Mouse (Mus musculus) layer of hippocampus, postnatal 14 days (tissue): ENCODE measurements around the gene Serpina3m. TPM values are rescaled to one million over a fixed set of nuclear protein-coding genes. Genes with fewer than 3 reads are reported as not detected.
"Not testable (repeated sequence)": the region's sequence is repeated elsewhere in the genome, so short reads cannot be mapped to it uniquely, and the experiment has no call there.

Experiments used
- DNase-seq, 2 experiments: peaks; one replicate each; pipeline ENCODE4 v3.0.0; 2021 to 2022; ENCODE audit warnings: low spot score in 2 of 2, mixed read lengths in 1 of 2
- total RNA-seq, 2 experiments: library from RNA; stranded (reverse); gene quantifications; 2 replicates each; pipeline ENCODE4 v1.2.3; 2021

Serpina3m gene
- total RNA-seq, 2 experiments from 2014 or later = 0.45 TPM; not detected in 1

- not testable (repeated sequence) for DNase-seq
Observed at GRCm38 (mm10) chr12:104386878-104387277, 48.6 kb downstream of the Serpina3m start.

GRCm38 (mm10) chr12:104388477-104388876, 50.2 kb downstream of the Serpina3m start:
- no peak for DNase-seq

- not testable (repeated sequence) for DNase-seq
Observed at GRCm38 (mm10) chr12:104391057-104391456, 52.8 kb downstream of the Serpina3m start.

GRCm38 (mm10) chr12:104403968-104404367, 65.7 kb downstream of the Serpina3m start:
- DNase-seq = no peak

GRCm38 (mm10) chr12:104406454-104406885, 68.2 kb downstream of the Serpina3m start, which contains the start of gene Serpina3n:
TSS of gene Serpina3n (plus strand) at chr12:104406729.
- peak; percentile 46 to 58 for DNase-seq

- no peak for DNase-seq
Observed at GRCm38 (mm10) chr12:104412507-104412906, 74.2 kb downstream of the Serpina3m start.

- DNase-seq = no peak
Observed at GRCm38 (mm10) chr12:104414576-104414975, 76.3 kb downstream of the Serpina3m start.

GRCm38 (mm10) chr12:104415625-104416315, 77.5 kb downstream of the Serpina3m start:
- DNase-seq = peak; percentile 38 to 79

GRCm38 (mm10) chr12:104418340-104419135, 80.3 kb downstream of the Serpina3m start:
- DNase-seq = peak; percentile 90 to 91

- DNase-seq = no peak
Observed at GRCm38 (mm10) chr12:104419136-104419462, 80.8 kb downstream of the Serpina3m start.

- DNase-seq = no peak
Observed at GRCm38 (mm10) chr12:104422615-104423392, 84.5 kb downstream of the Serpina3m start.

GRCm38 (mm10) chr12:104425591-104425990, 87.3 kb downstream of the Serpina3m start:
- peak in 1 of 2 experiments; percentile 63 for DNase-seq

- no peak for DNase-seq
Observed at GRCm38 (mm10) chr12:104426915-104427314, 88.6 kb downstream of the Serpina3m start.

GRCm38 (mm10) chr12:104431359-104431758, 93.1 kb downstream of the Serpina3m start:
- DNase-seq = no peak

- DNase-seq = no peak
Observed at GRCm38 (mm10) chr12:104433214-104433613, 94.9 kb downstream of the Serpina3m start.

GRCm38 (mm10) chr12:104433951-104434735, 95.9 kb downstream of the Serpina3m start:
- DNase-seq = no peak

- peak; percentile 92 to 93 for DNase-seq
Observed at GRCm38 (mm10) chr12:104440087-104440760, 101.9 kb downstream of the Serpina3m start.

GRCm38 (mm10) chr12:104443716-104444115, 105.4 kb downstream of the Serpina3m start:
- no peak for DNase-seq
